In the genomic region with DNA sequence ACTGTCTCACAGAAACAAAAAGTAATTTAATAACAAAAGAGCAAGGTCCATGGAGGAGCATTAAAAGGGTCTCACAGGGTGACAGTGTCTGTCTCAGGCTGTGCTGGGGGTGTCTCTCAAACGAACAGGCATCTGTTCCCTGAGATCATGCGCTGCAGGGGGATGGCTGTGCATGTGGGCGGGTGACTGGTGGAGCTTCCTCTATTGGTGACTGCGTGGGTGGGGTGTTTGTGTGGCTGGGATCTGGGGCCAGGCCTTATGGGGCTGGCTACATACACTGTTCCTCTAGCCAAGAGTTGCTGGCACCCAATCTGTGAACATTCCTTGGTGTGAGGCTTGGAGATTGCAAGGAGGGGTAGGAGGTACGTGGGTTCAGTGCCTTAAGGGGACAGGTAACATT, we compare ENCODE assay signal across 12 mouse cellular contexts. TPM values are rescaled to one million over a fixed set of nuclear protein-coding genes. Genes with fewer than 3 reads are reported as not detected.
DNase-seq lines count a peak whose midpoint lies in the region; ATAC-seq and TF ChIP-seq lines count a peak whose summit lies in the region.
"Had no signal": no experiment of that assay in that cellular context is flagged by ENCODE, and none has a peak within 500 bp of the region (broad histone marks: within the 10 kb centered on the region; RNA-seq: fewer than 3 reads in every experiment).

No protein-coding gene starts in this region.

- H3K4me1 ChIP-seq in cortical plate, adult 2 months (ENCODE audit: control insufficient read depth, insufficient read depth, low read length), result peaks cover 10% of the 10 kb centered on the region
- H3K4me1 ChIP-seq in stomach, postnatal 0 days (replicated peaks; ENCODE audit: control insufficient read depth, insufficient read depth), result no peaks in the 10 kb centered on the region

- peak; percentile 36 for DNase-seq in lung, postnatal 10 days
- DNase-seq in lung, postnatal 25 days (ENCODE audit: low spot score), result no peak
- DNase-seq in layer of hippocampus, postnatal 25 days (ENCODE audit: extremely low spot score in 1 of 2, low spot score in 1 of 2), result peak; percentile 56
- peak; percentile 43 for DNase-seq in splenic B cell, adult 2 months (ENCODE audit: low read depth, low spot score)
- DNase-seq in stomach, postnatal 0 days (ENCODE audit: low spot score), result no peak
- no peak for DNase-seq in gastrocnemius, postnatal 36 days
- DNase-seq in ovary, adult 18-20 months (ENCODE audit: low spot score), result no peak
- DNase-seq: gastrocnemius, postnatal 10 days; lung, postnatal 14 days had no signal

- no peak overlapping the region for H3K4me3 ChIP-seq in cortical plate, adult 2 months (ENCODE audit: insufficient read depth, low read length)
- H3K4me3 ChIP-seq in stomach, postnatal 0 days (ENCODE audit: low read depth, low read length), result no peak overlapping the region

- H3K36me3 ChIP-seq in splenic B cell, adult 2 months (ENCODE audit: control insufficient read depth, insufficient read depth, low read length, poor library complexity, severe bottlenecking), result no peaks in the 10 kb centered on the region
- no peaks in the 10 kb centered on the region for H3K36me3 ChIP-seq in stomach, postnatal 0 days (ENCODE audit: control insufficient read depth, insufficient read depth, low read length)

- TF ChIP-seq POLR2A in cortical plate, adult 2 months (IDR thresholded peaks at IDR 0.05; ENCODE audit: extremely low read depth, insufficient read depth, low read length), result no peak

- intact Hi-C loops in gastrocnemius, postnatal 36 days (cut with DNase I), result loop anchor here (5.0 to 10.0 kb wide), 3 partner anchors 33 to 172 kb away; no protein-coding TSS in a partner anchor

- H3K27me3 ChIP-seq in splenic B cell, adult 2 months (ENCODE audit: control insufficient read depth, insufficient read depth, low read length, poor library complexity, severe bottlenecking), result no peaks in the 10 kb centered on the region
- H3K27me3 ChIP-seq in stomach, postnatal 0 days (ENCODE audit: control insufficient read depth, insufficient read depth, low read length), result no peaks in the 10 kb centered on the region

- no peak overlapping the region for H3K4me2 ChIP-seq in stomach, postnatal 0 days (replicated peaks; ENCODE audit: low read depth)

- no peak for TF ChIP-seq CTCF in cortical plate, adult 2 months (IDR thresholded peaks at IDR 0.05; ENCODE audit: extremely low read depth, insufficient read depth, low read length)
- no peak for TF ChIP-seq CTCF in stomach, postnatal 0 days (IDR thresholded peaks at IDR 0.05; ENCODE audit: low read depth)

- no peak for TF ChIP-seq EP300 in stomach, postnatal 0 days (optimal IDR thresholded peaks at IDR 0.05)

- H3K9ac ChIP-seq in stomach, postnatal 0 days (ENCODE audit: low read length), result no peak overlapping the region

- ATAC-seq in stomach, postnatal 0 days (ENCODE audit: low FRiP score, low TSS enrichment), result no peak

- WGBS in stomach, postnatal 0 days, result 50% methylated on average over 5 of the region's 5 CpGs

- H3K9me3 ChIP-seq in stomach, postnatal 0 days (ENCODE audit: control insufficient read depth, low read length), result no peaks in the 10 kb centered on the region

- 0 out of 2 replicates have a peak overlapping the region, but pooled peaks have one; percentile 0 for H3K27ac ChIP-seq in cortical plate, adult 2 months (ENCODE audit: insufficient read depth, low read length)
- no peak overlapping the region for H3K27ac ChIP-seq in stomach, postnatal 0 days (replicated peaks)

RNA-seq across cellular contexts. Expression of a gene that starts 19.6 kb away (rescaled TPM):
- 164 and 183 TPM in 2 replicates for polyA plus RNA-seq in cortical plate, adult 2 months (2012; rRNA removed)
- total RNA-seq in layer of hippocampus, postnatal 25 days (2021), result 100 to 1,000 TPM; 294 to 322 TPM
- polyA plus RNA-seq in stomach, postnatal 0 days (2015; fragmentation: Nextera tagmentation; extraction: Ambion mirVana), result 0.11 and 0.12 TPM in 2 replicates
- under 1 TPM; 0.12 to 0.13 TPM for total RNA-seq in gastrocnemius, postnatal 36 days (2021)
- total RNA-seq: hematopoietic stem cell, adult 5-6 weeks; monocyte, adult 5-6 weeks had no signal

RNA-seq across cellular contexts. Expression of a gene that starts 25.6 kb away (rescaled TPM):
- polyA plus RNA-seq in cortical plate, adult 2 months (2012; rRNA removed), result 83.3 and 84.0 TPM in 2 replicates
- total RNA-seq in layer of hippocampus, postnatal 25 days (2021), result 10 to 100 TPM; 34.3 to 41.1 TPM
- 10.9 and 11.8 TPM in 2 replicates for polyA plus RNA-seq in stomach, postnatal 0 days (2015; fragmentation: Nextera tagmentation; extraction: Ambion mirVana)
- 1 to 10 TPM; 1.5 to 2.1 TPM for total RNA-seq in gastrocnemius, postnatal 36 days (2021)

RNA-seq across cellular contexts. Expression of a gene that starts 29.5 kb away (rescaled TPM):
- polyA plus RNA-seq in cortical plate, adult 2 months (2012; rRNA removed), result 51.3 and 58.5 TPM in 2 replicates
- total RNA-seq in layer of hippocampus, postnatal 25 days (2021), result 10 to 100 TPM; 32.3 to 37.8 TPM
- polyA plus RNA-seq in stomach, postnatal 0 days (2015; fragmentation: Nextera tagmentation; extraction: Ambion mirVana), result 11.8 and 13.1 TPM in 2 replicates
- total RNA-seq in gastrocnemius, postnatal 36 days (2021), result 10 to 100 TPM; 10.8 to 11.3 TPM

RNA-seq across cellular contexts. Expression of a gene that starts 51.0 kb away (rescaled TPM):
- 436 and 444 TPM in 2 replicates for polyA plus RNA-seq in cortical plate, adult 2 months (2012; rRNA removed)
- total RNA-seq in layer of hippocampus, postnatal 25 days (2021), result 100 to 1,000 TPM; 282 to 301 TPM
- polyA plus RNA-seq in stomach, postnatal 0 days (2015; fragmentation: Nextera tagmentation; extraction: Ambion mirVana), result 136 and 152 TPM in 2 replicates
- total RNA-seq in gastrocnemius, postnatal 36 days (2021), result 100 to 1,000 TPM in 1 of 2 experiments, 10 to 100 TPM in 1; 92.4 to 109 TPM

Comparison
In these comparisons a context has a peak if more than half of its experiments do, and no peak if none do; other contexts are left out.
1. DNase-seq: peak in lung, postnatal 10 days (single experiment), layer of hippocampus, postnatal 25 days (2 of 2) and splenic B cell, adult 2 months (single experiment); none in lung, postnatal 25 days (single experiment), stomach, postnatal 0 days (single experiment), gastrocnemius, postnatal 36 days (0 of 2) and ovary, adult 18-20 months (single experiment).
2. RNA of a gene that starts 19.6 kb away (total RNA-seq): 294 to 322 TPM in layer of hippocampus, postnatal 25 days; 0.12 to 0.13 TPM in gastrocnemius, postnatal 36 days; every median in the first group is over 100 times any median in the second.
3. RNA of a gene that starts 25.6 kb away (total RNA-seq): 34.3 to 41.1 TPM in layer of hippocampus, postnatal 25 days; 1.5 to 2.1 TPM in gastrocnemius, postnatal 36 days; every median in the first group is over 10 times any median in the second.